Mouse (Mus musculus) forebrain, embryonic 11.5 days (tissue): ENCODE measurements at regions not wholly inside any gene's neighbourhood (a gene's known extent, or its start where the extent isn't known, plus 50 kb on each side); places are given as distances from the start of the nearest gene placed in this dataset.

ENCODE experiments used
- ATAC-seq: fragments of 200-750 bp; cut with Nextera tagmentation; replicated peaks from 2 replicates; pipeline ENCODE4 v1.8.0; 2017; ENCODE audit warnings: moderate TSS enrichment; ENCODE audit not compliant: low FRiP score
- DNase-seq: peaks from one replicate; pipeline ENCODE4 v3.0.0-alpha.2; 2017; ENCODE audit warnings: low spot score
- H3K27ac ChIP-seq: fragments of 300-500 bp; sonication (generic); 2 replicates; pipeline ENCODE4 v1.5.1; 2014; ENCODE audit warnings: low read depth, low read length
- H3K27me3 ChIP-seq: fragments of 300-500 bp; sonication (generic); 2 replicates; pipeline ENCODE4 v1.6.1; 2014; ENCODE audit warnings: mild to moderate bottlenecking, low read length, mixed read lengths; ENCODE audit not compliant: control insufficient read depth, insufficient read depth
- H3K36me3 ChIP-seq: fragments of 300-500 bp; sonication (generic); 2 replicates; pipeline ENCODE4 v1.6.1; 2014; ENCODE audit warnings: mild to moderate bottlenecking, low read length, moderate library complexity, mixed read lengths; ENCODE audit not compliant: control insufficient read depth, insufficient read depth
- H3K4me1 ChIP-seq: fragments of 300-500 bp; sonication (generic); replicated peaks from 2 replicates; pipeline ENCODE4 v1.6.1; 2014; ENCODE audit warnings: low read length, mixed read lengths; ENCODE audit not compliant: control insufficient read depth, insufficient read depth
- H3K4me2 ChIP-seq: fragments of 300-500 bp; sonication (generic); 2 replicates; pipeline ENCODE4 v1.6.1; 2014; ENCODE audit warnings: low read depth, mild to moderate bottlenecking, low read length, moderate library complexity, mixed read lengths; ENCODE audit not compliant: severe bottlenecking
- H3K4me3 ChIP-seq: fragments of 300-500 bp; sonication (generic); 2 replicates; pipeline ENCODE4 v1.5.1; 2014; ENCODE audit warnings: low read depth, low read length
- H3K9ac ChIP-seq: fragments of 300-500 bp; sonication (generic); 2 replicates; pipeline ENCODE4 v1.6.1; 2014; ENCODE audit warnings: low read length
- H3K9me3 ChIP-seq: fragments of 300-500 bp; sonication (generic); 2 replicates; pipeline ENCODE4 v1.6.1; 2016; ENCODE audit warnings: low read length, mixed read lengths; ENCODE audit not compliant: control insufficient read depth
- WGBS: fragments of 180-500 bp; shearing (Covaris S2); extraction: QIAGEN DNeasy Blood & Tissue Kit; methylation state at CpG from one replicate; pipeline ENCODE4 v1.1.7; 2014; 5-methylcytosine and 5-hydroxymethylcytosine counted together

DNA sequence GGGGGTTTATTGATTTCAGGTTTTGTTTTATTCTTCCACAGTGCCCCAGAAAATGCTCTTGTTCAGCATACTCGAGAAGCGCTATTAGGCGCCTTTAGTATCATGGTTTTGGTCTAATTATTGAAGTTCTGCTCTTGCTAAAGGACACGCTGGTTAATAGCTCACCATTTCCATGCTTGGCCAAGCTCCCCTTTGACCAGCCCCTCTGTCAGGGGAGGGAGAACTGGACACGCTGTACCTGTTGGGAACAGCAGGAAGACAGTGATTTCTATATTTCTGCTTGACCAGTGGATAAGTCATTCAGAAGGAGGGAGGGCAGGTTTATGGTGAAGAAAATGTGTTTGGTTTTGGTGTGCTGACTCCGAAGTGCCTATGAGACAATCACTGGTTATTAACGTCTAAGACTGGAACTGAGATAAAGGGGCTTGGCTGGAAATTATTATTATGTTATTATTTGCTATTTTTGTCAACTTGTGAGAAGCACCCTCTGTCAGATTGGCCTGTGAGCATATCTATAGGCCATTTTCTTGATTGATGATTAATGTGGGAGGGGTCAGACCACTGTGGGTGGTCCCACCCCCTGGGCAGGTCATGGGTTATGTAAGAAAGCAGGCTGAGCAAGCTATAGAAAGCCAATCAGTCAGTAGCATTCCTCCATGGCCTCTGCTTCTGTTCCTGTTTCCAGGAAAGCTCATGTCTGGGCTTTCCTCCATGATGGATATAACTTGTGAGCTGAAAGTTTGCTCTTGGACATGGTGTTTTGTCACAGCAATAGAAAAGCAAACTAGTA is 51.2 kb upstream of the Tanc2 start:
- whole genome bisulfite sequencing: 89% methylated on average over 7 of the region's 7 CpGs
- ATAC-seq: no peak
- H3K36me3 ChIP-seq: no peaks in the 10 kb centered on the region

DNA sequence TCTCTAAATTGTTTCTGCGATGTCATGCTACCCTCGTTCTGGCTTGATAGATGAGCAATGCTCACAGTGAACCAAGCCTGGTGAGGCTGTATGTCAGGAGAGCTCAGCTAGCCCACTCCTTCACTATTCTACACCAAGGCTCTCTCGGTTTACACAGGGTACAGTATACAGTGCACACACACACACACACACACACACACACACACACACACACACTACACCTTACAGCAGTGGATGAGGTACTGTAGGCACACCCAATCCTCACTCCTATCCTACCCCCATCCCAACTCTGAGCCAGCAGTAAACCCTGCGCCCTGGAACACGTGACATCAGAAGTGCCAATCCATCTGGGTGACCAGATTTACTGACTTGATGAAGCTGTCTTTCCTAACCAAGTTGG is 57.2 kb upstream of the Tanc2 start:
- Histone ChIP-seq H3K4me3 (no peak overlapping the region), H3K9me3 (no peaks in the 10 kb centered on the region), H3K9ac (no peak overlapping the region), H3K36me3 (no peaks in the 10 kb centered on the region), H3K27me3 (no peaks in the 10 kb centered on the region), H3K27ac (no peak overlapping the region), H3K4me2 (no peak overlapping the region), H3K4me1 (no peaks in the 10 kb centered on the region)
- WGBS: 89% methylated on average over 5 of the region's 5 CpGs
- no peak for ATAC-seq
- no peak for DNase-seq

More for the DNA sequence above, 51.2 kb upstream of the Tanc2 start:
- Histone ChIP-seq H3K4me1 (no peaks in the 10 kb centered on the region; the same call in 1 of the 2 replicates), H3K4me2 (no peak overlapping the region), H3K9ac (no peak overlapping the region), H3K9me3 (no peaks in the 10 kb centered on the region), H3K27ac (no peak overlapping the region), H3K27me3 (no peaks in the 10 kb centered on the region), H3K4me3 (no peak overlapping the region)
- no peak for DNase-seq

GRCm38 (mm10) chr11:105530711-105531157 is 59.1 kb upstream of the Tanc2 start:
- Histone ChIP-seq H3K27me3 (no peaks in the 10 kb centered on the region), H3K9ac (no peak overlapping the region), H3K4me1 (no peaks in the 10 kb centered on the region), H3K36me3 (no peaks in the 10 kb centered on the region), H3K9me3 (no peaks in the 10 kb centered on the region), H3K4me3 (no peak overlapping the region), H3K4me2 (no peak overlapping the region), H3K27ac (no peak overlapping the region)
- DNase-seq: no peak
- WGBS: 86% methylated on average over 10 of the region's 10 CpGs
- ATAC-seq: no peak

DNA sequence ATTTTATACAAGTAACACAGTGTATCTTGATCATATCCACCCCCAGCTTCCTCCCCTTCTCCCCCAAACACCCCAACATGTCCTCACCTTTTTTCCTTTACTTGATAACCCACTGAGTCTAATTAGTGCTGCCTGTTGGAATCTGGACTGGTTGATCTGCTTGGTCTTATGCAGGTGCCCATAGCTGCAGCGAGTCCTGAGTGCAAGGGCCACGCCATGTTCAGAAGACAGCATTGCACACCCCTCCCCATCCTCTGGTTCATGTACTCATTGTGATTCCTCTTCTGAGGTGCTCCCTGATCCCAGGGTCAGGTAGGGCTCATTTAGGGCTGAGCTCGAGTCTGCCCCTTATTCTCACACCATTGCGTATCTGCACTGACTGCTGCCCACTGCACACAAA is 63.7 kb upstream of the Tanc2 start:
- 90% methylated on average over 4 of the region's 4 CpGs for WGBS
- ATAC-seq: no peak

DNA sequence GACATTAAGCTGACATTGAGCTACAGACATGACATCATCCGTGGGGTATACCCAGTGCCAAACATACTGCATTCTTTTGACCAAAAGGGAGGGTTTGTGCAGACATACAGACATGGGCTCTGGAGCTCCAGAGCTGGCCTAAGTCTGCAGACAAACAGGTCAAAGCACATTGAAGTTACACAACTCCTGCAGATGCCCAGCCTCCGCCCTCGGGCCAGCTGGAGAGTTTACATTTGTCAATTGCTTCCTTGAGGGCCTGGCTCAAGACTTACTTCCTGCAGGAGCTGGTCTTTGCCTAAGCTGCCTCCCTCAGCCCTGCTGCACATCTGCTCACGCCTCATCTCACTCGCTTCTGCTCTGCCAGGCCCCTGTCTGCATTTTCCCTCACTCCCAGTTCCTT is 64.2 kb upstream of the Tanc2 start:
- Histone ChIP-seq H3K4me2 (no peak overlapping the region), H3K27ac (no peak overlapping the region), H3K27me3 (no peaks in the 10 kb centered on the region), H3K9me3 (no peaks in the 10 kb centered on the region), H3K4me1 (0 out of 2 replicates have a peak, but pooled peaks cover 3% of the 10 kb centered on the region), H3K9ac (no peak overlapping the region), H3K4me3 (no peak overlapping the region), H3K36me3 (no peaks in the 10 kb centered on the region)
- ATAC-seq (no peak), DNase-seq (no peak)
- WGBS: 57% methylated on average over 5 of the region's 5 CpGs

More for the DNA sequence above, 63.7 kb upstream of the Tanc2 start:
- Histone ChIP-seq H3K4me1 (0 out of 2 replicates have a peak, but pooled peaks cover 3% of the 10 kb centered on the region), H3K27ac (no peak overlapping the region), H3K9ac (no peak overlapping the region), H3K9me3 (no peaks in the 10 kb centered on the region), H3K4me3 (no peak overlapping the region), H3K27me3 (no peaks in the 10 kb centered on the region), H3K36me3 (no peaks in the 10 kb centered on the region), H3K4me2 (no peak overlapping the region)
- DNase-seq: no peak

DNA sequence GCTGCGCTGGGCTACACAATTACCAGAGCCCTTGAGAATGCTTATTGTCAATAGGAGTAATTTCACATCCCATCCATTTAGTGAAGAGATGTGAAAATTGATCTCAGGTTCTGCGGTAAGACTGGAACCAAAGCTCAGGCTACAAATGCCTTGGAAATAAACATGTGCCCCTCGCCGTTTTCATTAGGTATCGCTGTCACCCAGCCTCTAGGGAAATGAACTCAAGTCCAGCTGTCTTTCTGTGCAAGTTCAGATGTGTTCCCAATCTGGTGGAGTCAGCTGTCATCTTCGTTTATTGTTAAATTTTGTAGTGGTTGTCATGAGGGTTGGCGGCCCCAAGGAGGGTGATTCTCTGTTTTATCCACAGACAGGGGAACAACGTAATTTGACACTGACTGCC is 65.4 kb upstream of the Tanc2 start:
- Histone ChIP-seq H3K9me3 (no peaks in the 10 kb centered on the region), H3K27me3 (no peaks in the 10 kb centered on the region), H3K4me2 (no peak overlapping the region), H3K4me1 (0 out of 2 replicates have a peak, but pooled peaks cover 3% of the 10 kb centered on the region), H3K4me3 (no peak overlapping the region), H3K9ac (no peak overlapping the region), H3K36me3 (no peaks in the 10 kb centered on the region), H3K27ac (no peak overlapping the region; the same call in 1 of the 2 replicates)
- ATAC-seq (no peak), DNase-seq (no peak)
- 69% methylated on average over 8 of the region's 8 CpGs for WGBS

DNA sequence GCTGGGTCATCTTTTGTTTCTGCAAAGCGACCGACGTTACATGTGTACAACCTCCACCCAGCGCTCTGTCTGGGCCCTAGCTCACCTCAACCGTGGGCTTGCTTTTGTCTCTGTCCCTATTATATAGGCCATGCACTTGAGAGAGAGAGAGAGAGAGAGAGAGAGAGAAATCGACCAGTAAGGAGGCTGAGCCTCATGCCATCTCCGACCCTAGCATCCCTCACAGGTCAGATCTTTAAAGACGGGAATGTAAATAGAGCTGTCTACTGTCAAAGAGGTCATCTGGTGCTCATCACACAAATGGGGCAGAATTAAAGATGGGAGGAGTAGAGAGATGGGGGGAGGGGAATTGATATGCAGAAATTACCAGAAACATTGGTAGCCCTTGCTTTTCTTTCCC is 66.0 kb upstream of the Tanc2 start:
- Histone ChIP-seq H3K4me2 (no peak overlapping the region), H3K27me3 (no peaks in the 10 kb centered on the region), H3K9me3 (no peaks in the 10 kb centered on the region), H3K27ac (no peak overlapping the region), H3K36me3 (no peaks in the 10 kb centered on the region), H3K4me1 (0 out of 2 replicates have a peak, but pooled peaks cover 3% of the 10 kb centered on the region), H3K4me3 (no peak overlapping the region), H3K9ac (no peak overlapping the region)
- DNase-seq (no peak), ATAC-seq (no peak)
- WGBS: 40% methylated on average over 8 of the region's 8 CpGs

DNA sequence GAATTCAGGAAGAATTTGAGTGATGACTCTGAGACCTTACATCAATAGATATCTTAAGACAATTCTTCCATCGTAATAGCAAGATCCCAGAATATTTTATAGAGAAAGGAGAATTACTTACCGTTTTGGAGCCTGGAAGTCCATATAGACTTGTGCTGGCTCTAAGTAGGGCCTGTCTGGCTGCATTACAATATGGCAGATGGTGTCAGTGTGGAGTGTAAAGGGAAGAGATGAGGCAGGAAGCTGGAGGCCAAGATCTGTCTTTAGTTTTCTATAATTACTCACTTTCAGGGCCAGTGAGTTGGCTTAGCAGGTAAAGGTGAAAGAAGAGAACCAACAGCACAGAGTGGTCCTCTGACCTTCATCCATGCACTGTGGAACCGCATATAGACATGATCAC is 63.9 kb upstream of the March10 start:
- Histone ChIP-seq H3K27ac (no peak overlapping the region), H3K4me2 (no peak overlapping the region), H3K9me3 (no peaks in the 10 kb centered on the region), H3K4me1 (0 out of 2 replicates have a peak, but pooled peaks cover 3% of the 10 kb centered on the region), H3K4me3 (no peak overlapping the region), H3K9ac (no peak overlapping the region), H3K27me3 (no peaks in the 10 kb centered on the region), H3K36me3 (no peaks in the 10 kb centered on the region)
- WGBS: 90% methylated on average over 3 of the region's 3 CpGs
- DNase-seq: no peak
- ATAC-seq: no peak

GRCm38 (mm10) chr11:105513275-105513674 is 56.7 kb upstream of the March10 start:
- Histone ChIP-seq H3K27me3 (no peaks in the 10 kb centered on the region), H3K27ac (no peak overlapping the region), H3K4me2 (no peak overlapping the region), H3K4me1 (peaks cover 6% of the 10 kb centered on the region; the same call in 1 of the 2 replicates), H3K36me3 (no peaks in the 10 kb centered on the region), H3K9ac (no peak overlapping the region), H3K9me3 (no peaks in the 10 kb centered on the region), H3K4me3 (no peak overlapping the region)
- ATAC-seq: no peak
- DNase-seq: no peak
- 89% methylated on average over 10 of the region's 10 CpGs for WGBS
